Mouse (Mus musculus) megakaryocyte progenitor cell, adult 5-6 weeks (primary cell): ENCODE measurements at regions not wholly inside any gene's neighbourhood (a gene's known extent, or its start where the extent isn't known, plus 50 kb on each side); places are given as distances from the start of the nearest gene placed in this dataset.

Source experiments
- ATAC-seq: replicated peaks from 2 replicates; pipeline ENCODE4 v1.8.0; 2016; ENCODE audit warnings: mild to moderate bottlenecking, moderate TSS enrichment, inconsistent platforms; ENCODE audit not compliant: poor library complexity

GRCm38 (mm10) chr3:41238046-41238445 lies 155.2 kb upstream of the Pgrmc2 start:
- ATAC-seq, result no peak

- ATAC-seq, result peak; percentile 53; the same call in 1 of the 2 replicates
Observed at GRCm38 (mm10) chr3:41235610-41236009, 152.8 kb upstream of the Pgrmc2 start.

GRCm38 (mm10) chr3:41234994-41235393 lies 152.1 kb upstream of the Pgrmc2 start:
- ATAC-seq, result peak; percentile 84

- no peak for ATAC-seq
Observed at GRCm38 (mm10) chr3:41234191-41234590, 151.3 kb upstream of the Pgrmc2 start.

DNA sequence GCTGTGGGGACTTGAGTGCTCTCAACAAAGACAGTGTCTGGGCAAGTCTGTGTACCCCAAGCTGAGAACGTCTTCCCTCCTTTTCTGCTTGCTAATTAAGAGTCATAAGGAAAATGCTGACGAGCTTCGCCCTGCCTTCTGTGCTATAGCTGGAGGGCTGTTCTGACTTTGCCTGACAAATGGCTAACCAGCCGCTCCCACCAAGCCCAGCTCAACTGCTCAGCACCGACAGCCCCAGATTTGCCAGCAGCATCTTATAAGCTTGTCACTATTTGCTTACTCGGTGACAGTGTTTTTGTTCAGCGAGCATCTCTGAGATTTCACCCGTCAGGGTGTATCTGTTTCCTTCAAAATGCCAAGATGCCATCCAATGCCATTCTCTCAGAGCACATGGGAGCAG lies 150.6 kb upstream of the Pgrmc2 start:
- ATAC-seq, result no peak

DNA sequence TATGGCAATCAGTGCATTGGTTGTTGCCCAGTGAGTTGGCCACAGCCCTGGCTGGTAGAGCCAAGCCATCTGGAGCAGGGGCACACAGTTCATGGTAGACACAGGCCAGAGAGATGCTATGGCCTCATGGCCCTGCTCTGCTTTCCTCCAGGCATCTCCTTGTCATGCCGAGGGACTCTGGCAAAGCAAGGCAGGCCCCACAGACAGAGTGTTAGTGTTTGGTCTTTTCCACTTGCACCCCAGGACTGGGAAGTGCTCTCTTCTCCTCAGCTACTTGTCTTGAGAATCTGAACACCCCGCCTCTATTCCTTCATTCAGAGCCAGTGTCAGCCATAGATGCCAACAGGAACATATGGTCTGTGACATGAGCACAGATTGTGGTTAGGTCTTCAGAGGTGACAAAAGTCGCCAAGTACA lies 148.1 kb upstream of the Pgrmc2 start:
- no peak for ATAC-seq

GRCm38 (mm10) chr3:41229493-41229892 lies 146.6 kb upstream of the Pgrmc2 start:
- peak; percentile 76 for ATAC-seq

DNA sequence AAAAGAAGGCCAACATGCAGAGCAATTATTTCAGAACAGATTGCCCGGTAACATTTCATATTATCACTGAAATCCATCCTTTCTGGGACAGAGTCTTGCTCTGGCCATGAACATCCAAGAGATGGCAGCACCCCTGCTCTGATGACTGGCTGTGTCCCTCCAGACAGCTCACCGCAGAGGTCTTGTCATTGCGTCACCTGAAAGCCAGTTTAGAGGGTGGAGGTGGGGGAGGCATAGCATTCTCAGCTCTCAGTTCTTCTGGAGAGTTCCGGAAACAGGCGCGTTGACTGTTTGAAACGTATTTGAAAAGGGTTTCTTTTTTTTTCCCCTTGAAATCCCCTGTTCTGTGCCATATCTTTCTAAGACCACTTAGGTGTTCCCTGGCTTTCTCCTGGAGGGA lies 145.7 kb upstream of the Pgrmc2 start:
- peak; percentile 97 for ATAC-seq

DNA sequence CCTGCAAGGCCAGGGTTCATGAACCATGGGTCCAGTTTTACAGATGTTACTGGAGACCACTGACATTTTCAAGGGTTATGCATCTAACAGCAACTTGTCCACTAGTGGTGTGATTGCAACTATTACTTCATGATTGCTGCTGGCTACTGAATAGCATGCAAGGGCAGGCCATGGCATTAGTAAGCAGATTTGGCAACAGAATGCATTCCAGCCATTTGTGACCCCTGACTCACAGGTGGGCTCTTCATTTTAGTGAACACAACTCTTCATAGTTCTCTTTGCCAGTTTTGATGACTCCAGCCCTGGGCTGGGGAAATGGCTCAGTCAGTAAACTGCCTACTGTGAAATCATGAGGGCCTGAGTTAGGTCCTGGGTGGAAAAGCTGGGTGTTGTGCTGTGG lies 137.9 kb upstream of the Pgrmc2 start:
- ATAC-seq, result no peak

- ATAC-seq, result no peak
Observed at GRCm38 (mm10) chr3:41217770-41218169, 134.9 kb upstream of the Pgrmc2 start.

- no peak for ATAC-seq
Observed at GRCm38 (mm10) chr3:41213533-41213932, 130.7 kb upstream of the Pgrmc2 start.

- ATAC-seq, result no peak
Observed at GRCm38 (mm10) chr3:41210333-41210732, 127.5 kb upstream of the Pgrmc2 start.

DNA sequence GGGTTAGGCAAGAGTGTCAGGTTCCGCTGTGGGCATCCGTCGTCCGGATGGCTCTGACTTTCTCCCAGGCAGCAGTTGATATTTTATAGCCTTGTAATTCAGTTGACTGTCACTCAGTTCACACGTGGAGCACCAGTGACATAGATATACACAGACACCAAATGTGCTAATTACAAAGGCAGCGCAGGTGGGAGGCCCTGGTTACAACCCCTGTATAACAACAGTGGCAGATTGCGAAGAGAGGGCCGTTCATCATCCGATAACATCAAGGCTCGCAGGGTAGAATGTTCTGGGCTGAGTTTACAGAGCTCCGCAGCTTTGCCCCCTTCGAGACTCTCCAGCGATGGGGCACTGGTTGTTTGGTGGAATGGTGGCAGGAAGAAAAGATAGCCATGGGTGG lies 120.0 kb upstream of the Pgrmc2 start:
- no peak for ATAC-seq

DNA sequence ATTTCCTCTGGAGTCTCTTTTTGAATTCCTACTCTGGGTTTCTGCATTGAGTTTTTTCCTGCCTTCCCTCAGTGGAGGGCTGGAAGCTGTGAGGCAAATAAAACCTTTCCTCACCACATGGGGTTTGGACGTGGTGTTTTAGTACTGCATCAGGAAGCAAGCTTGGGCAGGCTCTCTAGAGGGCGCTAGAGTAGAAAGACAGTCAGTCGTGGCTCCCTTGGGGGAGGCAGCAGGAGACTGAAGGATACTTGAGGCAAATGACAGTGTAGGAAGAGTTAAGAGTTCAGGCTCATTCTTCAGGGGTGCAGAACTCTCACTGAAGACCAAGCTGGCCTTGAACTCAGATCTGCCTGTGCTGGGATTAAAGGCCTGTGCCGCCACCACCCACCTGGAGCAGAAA lies 118.9 kb upstream of the Pgrmc2 start:
- ATAC-seq, result peak; percentile 95

- no peak for ATAC-seq
Observed at GRCm38 (mm10) chr3:41200026-41200425, 117.2 kb upstream of the Pgrmc2 start.

- no peak; the same call in 1 of the 2 replicates for ATAC-seq
Observed at GRCm38 (mm10) chr3:41198216-41198976, 115.5 kb upstream of the Pgrmc2 start.

DNA sequence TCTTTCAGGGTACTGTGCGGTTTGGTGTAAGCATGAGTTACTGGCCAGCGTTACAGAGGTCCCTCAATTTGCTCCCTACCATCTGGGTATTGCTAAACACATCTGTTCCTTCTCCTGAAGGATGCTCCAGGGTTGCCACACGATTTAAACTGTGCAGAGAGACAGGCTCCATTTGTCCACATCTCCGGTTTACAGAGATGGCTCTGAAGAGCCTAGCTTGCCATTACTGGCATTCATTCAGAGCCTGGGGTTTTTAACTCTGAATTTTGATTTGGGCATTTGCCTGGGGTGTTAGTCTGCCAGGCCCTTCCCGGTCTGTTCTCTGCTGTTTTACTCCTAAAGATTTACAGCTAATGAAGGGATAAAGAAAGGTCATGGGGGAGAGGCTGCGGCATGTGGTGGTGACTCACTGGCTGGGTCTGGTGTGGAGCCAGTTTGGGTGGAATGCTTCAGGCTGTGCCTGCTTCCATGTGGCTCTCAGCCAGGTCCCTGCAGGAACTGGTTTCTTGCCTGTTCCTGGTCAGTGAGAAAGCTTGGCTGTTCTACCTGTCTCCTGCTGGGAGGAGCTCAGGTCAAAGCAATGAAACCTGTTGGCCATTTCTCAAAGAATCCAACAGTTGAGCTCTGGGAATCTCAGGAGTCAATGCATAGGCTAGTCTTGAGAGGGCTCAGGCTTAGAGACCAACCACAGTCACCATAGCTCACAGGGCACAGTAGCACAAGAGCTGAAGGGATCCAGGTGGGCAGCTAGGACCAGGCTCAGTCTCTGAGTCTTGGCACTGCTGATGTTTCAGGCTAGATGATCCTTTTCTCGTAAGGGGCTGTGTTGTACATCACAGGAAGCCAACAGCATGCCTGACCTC lies 112.5 kb upstream of the Pgrmc2 start:
- no peak for ATAC-seq

- ATAC-seq, result no peak
Observed at GRCm38 (mm10) chr3:41194311-41195112, 111.7 kb upstream of the Pgrmc2 start.

GRCm38 (mm10) chr3:41185305-41186097 lies 102.7 kb upstream of the Pgrmc2 start:
- ATAC-seq, result peak; percentile 43; the same call in 1 of the 2 replicates

DNA sequence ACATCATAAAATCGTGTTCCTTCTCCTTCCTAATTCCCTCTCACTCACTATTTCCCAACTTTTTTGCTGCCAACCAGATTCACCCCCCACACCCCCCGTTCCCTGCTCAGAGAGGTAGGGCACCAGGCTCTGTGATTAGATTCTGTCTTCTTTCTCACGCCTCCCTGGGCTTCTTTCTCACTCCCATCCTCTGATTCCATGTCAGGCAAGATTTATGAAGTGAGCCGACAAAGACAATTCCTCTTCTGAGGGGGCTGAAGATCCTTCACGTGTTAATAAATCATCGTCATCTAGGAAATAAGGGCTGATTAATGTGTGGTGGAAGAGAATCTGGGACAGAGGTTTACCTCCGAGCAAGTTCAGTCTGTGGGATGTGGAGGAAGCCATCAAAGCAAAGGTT lies 101.5 kb upstream of the Pgrmc2 start:
- no peak for ATAC-seq
